Comparison of ENCODE assay signal across 8 mouse cellular contexts in the genomic region with DNA sequence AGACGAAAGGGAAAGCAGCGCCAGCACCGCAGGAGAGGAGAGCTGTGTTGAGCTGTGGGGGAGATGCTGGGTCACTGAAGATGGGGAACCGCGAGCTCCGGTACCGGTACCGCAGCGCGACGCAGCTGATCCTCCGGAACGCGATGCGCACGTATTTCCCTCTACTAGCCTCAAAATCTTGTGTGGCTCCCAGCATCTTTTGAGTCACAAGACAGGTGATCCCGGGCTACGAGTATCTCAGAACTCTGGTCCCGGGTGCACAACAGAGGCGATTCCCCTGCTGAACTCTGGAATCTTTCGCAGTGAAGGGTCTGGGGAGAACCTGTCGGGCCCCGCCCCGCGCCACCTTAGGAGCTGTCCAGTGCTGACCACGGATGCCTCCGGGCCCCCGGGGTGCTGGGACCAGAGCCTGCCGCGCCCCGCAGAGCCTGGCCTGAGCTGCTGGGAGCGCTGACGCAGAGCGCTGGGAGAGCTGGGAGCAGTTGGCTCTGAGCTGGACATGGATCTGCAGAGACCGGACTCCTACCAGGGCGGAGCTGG. TPM values are rescaled to one million over a fixed set of nuclear protein-coding genes. Genes with fewer than 3 reads are reported as not detected.
DNase-seq lines count a peak whose midpoint lies in the region; ATAC-seq and TF ChIP-seq lines count a peak whose summit lies in the region.

Gene Rab37, plus strand, starts transcription at position 70 of the 540 bp plus-strand sequence.

- H3K4me1 ChIP-seq in hindbrain, embryonic 11.5 days (replicated peaks; ENCODE audit: control insufficient read depth, insufficient read depth, low read length): peaks cover 2% of the 10 kb centered on the region; the same call in 1 of the 2 replicates
- peaks cover 12% of the 10 kb centered on the region for H3K4me1 ChIP-seq in megakaryocyte, embryonic 14.5 days
- no peaks in the 10 kb centered on the region; the same call in 1 of the 2 replicates for H3K4me1 ChIP-seq in stomach, embryonic 15.5 days
- H3K4me1 ChIP-seq in lung, adult 2 months (ENCODE audit: control insufficient read depth, insufficient read depth, low read length): no peaks in the 10 kb centered on the region

- H3K27ac ChIP-seq in hindbrain, embryonic 11.5 days (ENCODE audit: low read depth, low read length): no peak within 1 kb of the TSS
- no peak within 1 kb of the TSS for H3K27ac ChIP-seq in stomach, embryonic 15.5 days

- H3K9ac ChIP-seq in hindbrain, embryonic 11.5 days (ENCODE audit: low read depth, low read length): 0 out of 2 replicates have a peak within 1 kb of the TSS, but pooled peaks have one; percentile 37
- no peak within 1 kb of the TSS for H3K9ac ChIP-seq in stomach, embryonic 15.5 days

- peaks cover 24% of the 10 kb centered on the region for H3K27me3 ChIP-seq in hindbrain, embryonic 11.5 days (ENCODE audit: control insufficient read depth, insufficient read depth, low read length)
- H3K27me3 ChIP-seq in megakaryocyte, embryonic 14.5 days (replicated peaks): peaks cover 51% of the 10 kb centered on the region
- peaks cover 17% of the 10 kb centered on the region for H3K27me3 ChIP-seq in stomach, embryonic 15.5 days (replicated peaks)

- TF ChIP-seq CTCF in lung, adult 2 months (IDR thresholded peaks at IDR 0.05; ENCODE audit: insufficient read depth, low read length): no peak

- DNase-seq in adrenal gland, adult (ENCODE audit: inconsistent age in 2 of 2, low spot score in 1 of 2): peak; percentile 38 to 63
- no peak for DNase-seq in adrenal gland, postnatal 4 days (ENCODE audit: low spot score in 2 of 2)
- DNase-seq in urinary bladder, postnatal 14 days (ENCODE audit: low spot score): peak; percentile 10
- DNase-seq in urinary bladder, adult 18-20 months (ENCODE audit: low spot score in 2 of 2): no peak
- peak; percentile 46 for DNase-seq in hindbrain, embryonic 11.5 days (ENCODE audit: low spot score)
- DNase-seq in lung, adult 2 months: no peak

- TF ChIP-seq POLR2A in lung, adult 2 months (IDR thresholded peaks at IDR 0.05; ENCODE audit: borderline replicate concordance, extremely low read depth, low read depth, low read length): no peak

- H3K4me2 ChIP-seq in hindbrain, embryonic 11.5 days (replicated peaks; ENCODE audit: low read depth, low read length): peak within 1 kb of the TSS; percentile 48
- peak within 1 kb of the TSS; percentile 37; the same call in 1 of the 2 replicates for H3K4me2 ChIP-seq in stomach, embryonic 15.5 days

- no peaks in the 10 kb centered on the region for H3K9me3 ChIP-seq in hindbrain, embryonic 11.5 days (ENCODE audit: control insufficient read depth, low read length)
- peaks cover 34% of the 10 kb centered on the region for H3K9me3 ChIP-seq in megakaryocyte, embryonic 14.5 days
- H3K9me3 ChIP-seq in stomach, embryonic 15.5 days: no peaks in the 10 kb centered on the region

- peak within 1 kb of the TSS; percentile 27 for H3K4me3 ChIP-seq in hindbrain, embryonic 11.5 days (ENCODE audit: low read depth, low read length)
- peak within 1 kb of the TSS; percentile 72 for H3K4me3 ChIP-seq in megakaryocyte, embryonic 14.5 days (replicated peaks)
- no peak within 1 kb of the TSS for H3K4me3 ChIP-seq in stomach, embryonic 15.5 days (replicated peaks)
- no peak within 1 kb of the TSS for H3K4me3 ChIP-seq in lung, adult 2 months (replicated peaks; ENCODE audit: extremely low read depth, low read depth, low read length)

- no peak for ATAC-seq in hindbrain, embryonic 11.5 days (ENCODE audit: low FRiP score)
- peak; percentile 60; the same call in 1 of the 2 replicates for ATAC-seq in stomach, embryonic 15.5 days (ENCODE audit: insufficient read depth, low FRiP score, low read depth)

- no peaks in the 10 kb centered on the region for H3K36me3 ChIP-seq in hindbrain, embryonic 11.5 days (ENCODE audit: control insufficient read depth, insufficient read depth, low read length)
- H3K36me3 ChIP-seq in megakaryocyte, embryonic 14.5 days (replicated peaks; ENCODE audit: low read length): no peaks in the 10 kb centered on the region
- H3K36me3 ChIP-seq in stomach, embryonic 15.5 days: no peaks in the 10 kb centered on the region

- WGBS in hindbrain, embryonic 11.5 days: 3% methylated on average over 36 of the region's 36 CpGs
- WGBS in stomach, embryonic 15.5 days: 2% methylated on average over 36 of the region's 36 CpGs
- 3% methylated on average over 36 of the region's 36 CpGs for WGBS in lung, adult 2 months

RNA-seq across cellular contexts. Expression of gene Rab37, which starts in this region (rescaled TPM):
- 1 to 10 TPM; 2.1 to 2.5 TPM for total RNA-seq in adrenal gland, postnatal 4 days (2021)
- 0.42 and 0.85 TPM in 2 replicates for polyA plus RNA-seq in hindbrain, embryonic 11.5 days (2014; fragmentation: Nextera tagmentation; extraction: Ambion mirVana)
- 8.4 and 19.8 TPM in 2 replicates for polyA plus RNA-seq in megakaryocyte, embryonic 14.5 days (2012; ENCODE audit: insufficient read depth, low replicate concordance)
- polyA plus RNA-seq in stomach, embryonic 15.5 days (2015; fragmentation: Nextera tagmentation; extraction: Ambion mirVana): 2.6 and 3.1 TPM in 2 replicates
- 0.58 and 1.1 TPM in 2 replicates for polyA plus RNA-seq in lung, adult 2 months (2012; rRNA removed)

Comparison
In these comparisons a context has a peak if more than half of its experiments do, and no peak if none do; other contexts are left out.
1. DNase-seq: peak in adrenal gland, adult (2 of 2) and urinary bladder, postnatal 14 days (single experiment); none in adrenal gland, postnatal 4 days (0 of 2), urinary bladder, adult 18-20 months (0 of 2) and lung, adult 2 months (single experiment).
2. Peak in DNase-seq, H3K4me3 ChIP-seq, H3K9ac ChIP-seq and H3K4me2 ChIP-seq in hindbrain, embryonic 11.5 days; RNA of the gene not detected or under 1 TPM.